Mouse (Mus musculus): ENCODE data around the gene Mfap2. TPM values are rescaled to one million over a fixed set of nuclear protein-coding genes. Genes with fewer than 3 reads are reported as not detected.
A peak's percentile ranks its signal among the peaks of the same experiment; 100 is the strongest.

The Mfap2 gene
- polyA plus RNA-seq, 1 experiment = 173 TPM

DNA sequence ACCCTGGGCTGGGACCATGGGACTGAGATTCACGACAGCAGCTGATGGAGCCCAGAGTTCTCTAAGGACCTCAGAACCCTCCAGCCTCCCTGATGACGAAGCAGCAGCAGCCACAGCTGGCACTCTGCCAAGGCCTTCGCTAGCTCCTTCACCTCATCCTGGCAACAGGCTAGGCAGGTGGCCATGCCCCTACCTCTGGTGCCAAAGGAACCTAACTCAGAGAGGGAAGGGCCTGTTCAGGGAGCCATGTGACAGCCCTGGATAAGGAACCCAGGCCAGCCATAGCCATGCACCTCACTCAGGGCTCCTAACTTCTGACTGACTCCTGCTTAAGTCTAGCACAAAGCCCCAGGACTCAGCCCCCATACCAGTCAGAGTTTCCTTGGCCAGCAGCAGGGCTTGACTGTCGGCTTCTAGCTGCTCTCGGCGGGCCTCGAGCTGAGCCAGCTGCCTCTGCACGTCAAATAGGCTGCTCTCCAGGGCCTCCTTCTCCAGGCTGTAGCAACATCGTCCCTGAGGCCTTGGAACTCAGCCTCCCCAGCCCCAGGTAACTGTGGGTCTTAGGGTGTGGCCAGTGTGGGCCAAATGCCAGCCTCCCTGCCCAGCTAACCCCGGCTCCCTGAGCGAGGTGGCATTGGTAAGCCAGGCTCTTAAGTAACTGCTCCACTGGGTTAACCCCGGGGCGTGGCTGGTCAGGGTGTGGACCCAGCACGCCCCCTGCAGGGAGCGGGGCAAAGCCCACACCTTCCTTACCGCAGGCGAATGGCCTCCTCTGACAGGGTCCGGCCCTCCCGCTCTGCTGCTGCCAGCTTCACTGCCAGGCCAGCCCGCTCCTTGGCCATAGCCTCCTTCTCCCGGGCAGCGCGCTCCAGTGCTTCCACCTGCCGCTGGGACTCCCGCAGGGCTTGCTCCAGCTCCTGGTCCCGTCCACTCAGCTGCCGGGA is 23.7 kb downstream of the Mfap2 start:
- peak; percentile 69 for DNase-seq
- TF ChIP-seq POLR2A (IDR thresholded peaks at IDR 0.05; ENCODE audit: borderline replicate concordance, extremely low read depth, low read depth, low read length) (no peak), CTCF (IDR thresholded peaks at IDR 0.05; ENCODE audit: insufficient read depth, low read length) (0 out of 2 replicates have a peak, but pooled peaks have one; percentile 8)
- no peak overlapping the region for H3K4me3 ChIP-seq (replicated peaks; ENCODE audit: extremely low read depth, low read depth, low read length)
- 63% methylated on average over 27 of the region's 27 CpGs for WGBS
- H3K4me1 ChIP-seq (ENCODE audit: control insufficient read depth, insufficient read depth, low read length) = no peaks in the 10 kb centered on the region

DNA sequence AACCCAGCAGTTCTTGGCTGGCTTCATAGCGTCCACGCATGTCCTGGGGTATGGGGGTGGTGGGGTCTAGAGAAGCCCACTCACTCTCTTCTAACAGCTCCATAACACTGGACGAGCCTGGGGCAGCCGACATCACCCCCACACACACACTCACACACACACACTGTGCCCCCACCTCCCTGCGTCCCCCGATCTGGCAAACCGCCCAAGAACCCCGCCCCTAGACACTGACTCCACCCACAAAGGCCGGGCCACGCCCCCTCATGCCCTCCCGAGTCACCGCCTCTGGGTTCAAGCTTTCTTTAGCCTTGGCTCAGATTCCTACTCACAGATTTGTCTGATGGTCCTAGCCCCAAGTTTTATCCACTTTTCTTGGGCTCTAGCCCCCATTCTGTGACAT is 30.9 kb downstream of the Mfap2 start:
- DNase-seq = no peak
- TF ChIP-seq POLR2A (IDR thresholded peaks at IDR 0.05; ENCODE audit: borderline replicate concordance, extremely low read depth, low read depth, low read length) = no peak
- no peak for TF ChIP-seq CTCF (IDR thresholded peaks at IDR 0.05; ENCODE audit: insufficient read depth, low read length)
- no peaks in the 10 kb centered on the region for H3K4me1 ChIP-seq (ENCODE audit: control insufficient read depth, insufficient read depth, low read length)
- H3K4me3 ChIP-seq (replicated peaks; ENCODE audit: extremely low read depth, low read depth, low read length) = no peak overlapping the region
- WGBS = 50% methylated on average over 12 of the region's 12 CpGs

GRCm38 (mm10) chr4:141044816-141045215 is 34.6 kb downstream of the Mfap2 start:
- H3K4me1 ChIP-seq (ENCODE audit: control insufficient read depth, insufficient read depth, low read length) = no peaks in the 10 kb centered on the region
- TF ChIP-seq CTCF (IDR thresholded peaks at IDR 0.05; ENCODE audit: insufficient read depth, low read length) = peak; percentile 83
- TF ChIP-seq POLR2A (IDR thresholded peaks at IDR 0.05; ENCODE audit: borderline replicate concordance, extremely low read depth, low read depth, low read length) = no peak
- peak; percentile 60 for DNase-seq
- 13% methylated on average over 8 of the region's 8 CpGs for WGBS
- H3K4me3 ChIP-seq (replicated peaks; ENCODE audit: extremely low read depth, low read depth, low read length) = no peak overlapping the region

DNA sequence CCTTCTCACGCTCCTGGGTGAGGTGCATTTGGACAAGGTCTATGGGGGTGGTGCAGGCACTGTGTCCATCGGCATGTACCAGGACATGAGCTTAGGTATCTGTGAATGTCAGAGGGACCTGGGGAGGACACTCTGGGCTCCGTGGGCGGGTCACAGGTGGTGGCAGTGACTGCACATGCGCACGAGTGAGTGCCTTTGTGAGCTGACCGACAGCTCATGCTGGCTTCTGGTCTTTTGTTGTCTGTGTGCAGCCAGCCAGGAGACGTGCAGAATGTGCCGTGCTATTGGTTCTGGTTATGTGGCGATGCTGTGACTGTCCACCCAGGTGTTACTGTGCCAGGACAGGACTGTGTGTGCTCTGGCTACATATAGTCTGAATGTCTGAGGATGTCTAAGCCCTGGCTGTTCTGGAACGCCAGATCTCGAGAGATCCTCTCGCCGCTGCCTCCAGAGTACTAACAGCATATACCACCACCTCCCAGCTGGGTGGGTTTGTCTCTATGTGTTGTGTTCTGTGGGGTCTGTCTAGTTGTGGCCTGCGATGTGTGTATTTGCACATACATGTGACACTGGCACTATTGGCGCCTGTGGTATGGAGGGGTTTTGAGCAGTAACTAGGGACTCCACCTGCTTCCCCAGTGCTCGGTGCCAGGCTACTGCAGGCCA is 38.7 kb downstream of the Mfap2 start:
- no peak for DNase-seq
- Histone ChIP-seq H3K4me3 (replicated peaks; ENCODE audit: extremely low read depth, low read depth, low read length) (no peak overlapping the region), H3K4me1 (ENCODE audit: control insufficient read depth, insufficient read depth, low read length) (no peaks in the 10 kb centered on the region)
- no peak for TF ChIP-seq POLR2A (IDR thresholded peaks at IDR 0.05; ENCODE audit: borderline replicate concordance, extremely low read depth, low read depth, low read length)
- no peak for TF ChIP-seq CTCF (IDR thresholded peaks at IDR 0.05; ENCODE audit: insufficient read depth, low read length)
- WGBS = 89% methylated on average over 17 of the region's 17 CpGs

- TF ChIP-seq CTCF (IDR thresholded peaks at IDR 0.05; ENCODE audit: insufficient read depth, low read length) (no peak), POLR2A (IDR thresholded peaks at IDR 0.05; ENCODE audit: borderline replicate concordance, extremely low read depth, low read depth, low read length) (no peak)
- no peaks in the 10 kb centered on the region for H3K4me1 ChIP-seq (ENCODE audit: control insufficient read depth, insufficient read depth, low read length)
- 58% methylated on average over 4 of the region's 4 CpGs for WGBS
Observed at GRCm38 (mm10) chr4:141049476-141049835, 39.2 kb downstream of the Mfap2 start.

GRCm38 (mm10) chr4:141052442-141052841 is 42.2 kb downstream of the Mfap2 start:
- Histone ChIP-seq H3K4me3 (replicated peaks; ENCODE audit: extremely low read depth, low read depth, low read length) (no peak overlapping the region), H3K4me1 (ENCODE audit: control insufficient read depth, insufficient read depth, low read length) (no peaks in the 10 kb centered on the region)
- 81% methylated on average over 12 of the region's 12 CpGs for WGBS
- DNase-seq = no peak
- TF ChIP-seq CTCF (IDR thresholded peaks at IDR 0.05; ENCODE audit: insufficient read depth, low read length) (no peak), POLR2A (IDR thresholded peaks at IDR 0.05; ENCODE audit: borderline replicate concordance, extremely low read depth, low read depth, low read length) (no peak)

More at GRCm38 (mm10) chr4:141049476-141049835, 39.2 kb downstream of the Mfap2 start:
- no peak overlapping the region for H3K4me3 ChIP-seq (replicated peaks; ENCODE audit: extremely low read depth, low read depth, low read length)
- no peak for DNase-seq

DNA sequence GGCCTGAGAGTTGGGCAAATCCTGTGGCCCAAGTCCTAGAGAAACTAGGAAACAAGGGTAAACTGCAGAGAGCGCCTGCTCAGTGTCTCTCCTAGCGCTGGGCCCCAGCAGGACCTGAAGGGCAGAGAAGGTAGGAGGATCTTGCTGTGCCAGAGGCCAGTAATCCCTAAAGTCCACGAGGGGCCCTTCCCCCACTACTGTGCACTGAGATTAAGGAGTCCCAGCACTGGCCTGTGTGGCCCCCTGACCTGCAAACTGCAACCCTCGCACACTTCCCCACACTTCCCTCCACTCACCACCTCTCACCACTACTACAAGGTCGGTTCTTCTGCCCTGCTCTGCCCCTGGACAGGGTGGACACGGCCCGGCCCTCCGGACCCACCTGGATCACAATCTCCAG is 42.9 kb downstream of the Mfap2 start:
- DNase-seq = no peak
- H3K4me3 ChIP-seq (replicated peaks; ENCODE audit: extremely low read depth, low read depth, low read length) = no peak overlapping the region

GRCm38 (mm10) chr4:141053568-141054161 is 43.4 kb downstream of the Mfap2 start:
- WGBS = 67% methylated on average over 17 of the region's 17 CpGs
- DNase-seq = no peak

More for the DNA sequence above, 42.9 kb downstream of the Mfap2 start:
- no peaks in the 10 kb centered on the region for H3K4me1 ChIP-seq (ENCODE audit: control insufficient read depth, insufficient read depth, low read length)
- TF ChIP-seq CTCF (IDR thresholded peaks at IDR 0.05; ENCODE audit: insufficient read depth, low read length) (no peak), POLR2A (IDR thresholded peaks at IDR 0.05; ENCODE audit: borderline replicate concordance, extremely low read depth, low read depth, low read length) (no peak)
- WGBS = 66% methylated on average over 8 of the region's 8 CpGs

DNA sequence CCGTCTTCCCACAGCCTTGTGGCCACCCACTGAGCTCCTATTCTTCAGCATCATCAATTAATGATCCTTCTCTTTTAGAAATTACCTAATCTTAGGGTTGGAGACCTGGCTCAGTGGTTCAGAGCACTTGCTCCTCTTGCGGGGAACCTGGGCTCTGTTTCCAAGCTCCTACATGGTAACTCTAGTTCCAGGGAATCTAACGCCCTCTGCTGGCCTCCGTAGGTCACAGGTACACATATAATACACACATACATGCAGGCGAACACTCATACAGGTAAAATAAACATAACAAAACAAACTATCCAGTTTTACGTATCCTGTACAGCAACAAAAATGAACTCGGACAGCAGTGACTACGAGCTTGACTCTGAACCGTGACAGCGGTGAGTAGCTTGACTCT is 46.8 kb downstream of the Mfap2 start:
- Histone ChIP-seq H3K4me1 (ENCODE audit: control insufficient read depth, insufficient read depth, low read length) (no peaks in the 10 kb centered on the region), H3K4me3 (replicated peaks; ENCODE audit: extremely low read depth, low read depth, low read length) (no peak overlapping the region)
- DNase-seq = no peak
- TF ChIP-seq CTCF (IDR thresholded peaks at IDR 0.05; ENCODE audit: insufficient read depth, low read length) (no peak), POLR2A (IDR thresholded peaks at IDR 0.05; ENCODE audit: borderline replicate concordance, extremely low read depth, low read depth, low read length) (no peak)
- 95% methylated on average over 10 of the region's 10 CpGs for WGBS

More at GRCm38 (mm10) chr4:141053568-141054161, 43.4 kb downstream of the Mfap2 start:
- H3K4me3 ChIP-seq (replicated peaks; ENCODE audit: extremely low read depth, low read depth, low read length) = no peak overlapping the region
- no peaks in the 10 kb centered on the region for H3K4me1 ChIP-seq (ENCODE audit: control insufficient read depth, insufficient read depth, low read length)
- TF ChIP-seq POLR2A (IDR thresholded peaks at IDR 0.05; ENCODE audit: borderline replicate concordance, extremely low read depth, low read depth, low read length) (no peak), CTCF (IDR thresholded peaks at IDR 0.05; ENCODE audit: insufficient read depth, low read length) (no peak)

Data from lung, adult 2 months (tissue).